Mouse (Mus musculus) layer of hippocampus, adult 8-10 months (tissue): ENCODE data around the gene Slc30a4. TPM values are rescaled to one million over a fixed set of nuclear protein-coding genes. Genes with fewer than 3 reads are reported as not detected.

Source experiments
- microRNA-seq, 2 experiments: library from miRNA; unstranded; fragments of <30 nt; microRNA quantifications; one replicate each; pipeline ENCODE4 v1.2.0; 2022
- total RNA-seq, 4 experiments: library from RNA; stranded (reverse); gene quantifications; 2 replicates each; pipeline ENCODE4 v1.2.4; 2022

Slc30a4 gene
- total RNA-seq, 4 experiments from 2014 or later, result 30.2 to 35.3 (median 33.0) TPM

Small RNA genes within 50 kb of the gene (microRNA-seq; reads per million reads assigned to microRNA genes)
- 2.2 to 6.1 reads per million in 2 experiments for gene Mir147

Other genes starting within 250 kb of the Slc30a4 start
- gene Gm14085, start 217.7 kb downstream of the Slc30a4 start, total RNA-seq, result under 1 TPM in 1 of 4 experiments, not detected in 3; 0.09 TPM
- gene Gatm, start 91.4 kb downstream of the Slc30a4 start, total RNA-seq, result 100 to 1,000 TPM in 1 of 4 experiments, 10 to 100 TPM in 3; 91.7 to 100 (median 94.8) TPM
- gene AA467197, start 65.7 kb downstream of the Slc30a4 start, total RNA-seq, result under 1 TPM; 0.54 to 0.91 (median 0.82) TPM
- gene Bloc1s6, start 35.8 kb upstream of the Slc30a4 start, total RNA-seq, result 10 to 100 TPM; 19.5 to 24.1 (median 21.1) TPM
- gene Sqor, start 62.6 kb upstream of the Slc30a4 start, total RNA-seq, result 10 to 100 TPM in 1 of 4 experiments, 1 to 10 TPM in 3; 7.8 to 14.8 (median 8.1) TPM